Mouse (Mus musculus) kidney, embryonic 16.5 days (tissue): Measurements from ENCODE around the gene Itgal. TPM values are rescaled to one million over a fixed set of nuclear protein-coding genes. Genes with fewer than 3 reads are reported as not detected.
"Not testable (repeated sequence)": the region's sequence is repeated elsewhere in the genome, so short reads cannot be mapped to it uniquely, and the experiment has no call there.

Experiments used
- ATAC-seq: fragments of 200-750 bp; cut with Nextera tagmentation; 2 replicates; pipeline ENCODE4 v1.8.0; 2017; ENCODE audit warnings: moderate TSS enrichment; ENCODE audit not compliant: low FRiP score, low TSS enrichment
- H3K27ac ChIP-seq: fragments of 300-500 bp; sonication (generic); 2 replicates; pipeline ENCODE4 v1.5.1; 2014; ENCODE audit warnings: low read length
- H3K27me3 ChIP-seq: fragments of 300-500 bp; sonication (generic); 2 replicates; pipeline ENCODE4 v1.6.1; 2014; ENCODE audit warnings: low read length, control low read depth, mixed read lengths; ENCODE audit not compliant: insufficient read depth
- H3K36me3 ChIP-seq: fragments of 300-500 bp; sonication (generic); 2 replicates; pipeline ENCODE4 v1.6.1; 2014; ENCODE audit warnings: low read length, control low read depth, mixed read lengths; ENCODE audit not compliant: insufficient read depth
- H3K4me1 ChIP-seq: fragments of 300-500 bp; sonication (generic); 2 replicates; pipeline ENCODE4 v1.6.1; 2014; ENCODE audit warnings: low read length, control low read depth, mixed read lengths; ENCODE audit not compliant: insufficient read depth
- H3K4me2 ChIP-seq: fragments of 300-500 bp; sonication (generic); replicated peaks from 2 replicates; pipeline ENCODE4 v1.6.1; 2014; ENCODE audit warnings: low read depth, low read length
- H3K4me3 ChIP-seq: fragments of 300-500 bp; sonication (generic); 2 replicates; pipeline ENCODE4 v1.5.1; 2014; ENCODE audit warnings: mild to moderate bottlenecking, low read length
- H3K9ac ChIP-seq: fragments of 300-500 bp; sonication (generic); replicated peaks from 2 replicates; pipeline ENCODE4 v1.6.1; 2014; ENCODE audit warnings: low read length
- H3K9me3 ChIP-seq: fragments of 300-500 bp; sonication (generic); 2 replicates; pipeline ENCODE4 v1.6.1; 2016; ENCODE audit warnings: low read length, control low read depth
- WGBS: fragments of 180-500 bp; shearing (Covaris S2); extraction: QIAGEN DNeasy Blood & Tissue Kit; methylation state at CpG from one replicate; pipeline ENCODE4 v1.1.7; 2014; 5-methylcytosine and 5-hydroxymethylcytosine counted together
- polyA plus RNA-seq: library from polyadenylated mRNA; unstranded; fragments of >200 nt; fragmentation: Nextera tagmentation; extraction: Ambion mirVana; gene quantifications from 2 replicates; pipeline ENCODE4 v1.2.1, GENCODE M21; 2015

Gene Itgal
- polyA plus RNA-seq, 1 experiment from 2014 or later: 1.0 TPM

DNA sequence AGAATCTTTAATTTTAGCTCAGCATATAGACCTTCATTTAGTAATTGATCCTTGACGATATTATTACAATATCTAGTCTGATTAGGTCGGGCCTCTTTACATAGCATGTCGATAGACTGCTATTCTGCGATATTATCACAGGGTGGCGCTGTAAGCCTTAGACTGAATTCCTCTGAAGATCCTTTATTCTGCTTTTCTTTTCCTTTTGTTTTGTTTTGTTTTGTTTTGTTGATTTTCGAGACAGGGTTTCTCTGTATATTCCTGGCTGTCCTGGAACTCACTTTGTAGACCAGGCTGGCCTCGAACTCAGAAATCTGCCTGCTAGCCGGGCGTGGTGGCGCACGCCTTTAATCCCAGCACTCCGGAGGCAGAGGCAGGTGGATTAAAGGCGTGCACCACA is 66.4 kb downstream of the Itgal start:
- H3K9ac ChIP-seq, H3K36me3 ChIP-seq, H3K9me3 ChIP-seq, H3K27ac ChIP-seq, H3K4me1 ChIP-seq, ATAC-seq: not testable (repeated sequence)
- peak overlapping the region; percentile 29 for H3K4me3 ChIP-seq
- H3K4me2 ChIP-seq: 0 out of 2 replicates have a peak overlapping the region, but pooled peaks have one; percentile 33
- H3K27me3 ChIP-seq: peaks cover 14% of the 10 kb centered on the region; the same call in 1 of the 2 replicates
- 25% methylated on average over 13 of the region's 13 CpGs for WGBS

DNA sequence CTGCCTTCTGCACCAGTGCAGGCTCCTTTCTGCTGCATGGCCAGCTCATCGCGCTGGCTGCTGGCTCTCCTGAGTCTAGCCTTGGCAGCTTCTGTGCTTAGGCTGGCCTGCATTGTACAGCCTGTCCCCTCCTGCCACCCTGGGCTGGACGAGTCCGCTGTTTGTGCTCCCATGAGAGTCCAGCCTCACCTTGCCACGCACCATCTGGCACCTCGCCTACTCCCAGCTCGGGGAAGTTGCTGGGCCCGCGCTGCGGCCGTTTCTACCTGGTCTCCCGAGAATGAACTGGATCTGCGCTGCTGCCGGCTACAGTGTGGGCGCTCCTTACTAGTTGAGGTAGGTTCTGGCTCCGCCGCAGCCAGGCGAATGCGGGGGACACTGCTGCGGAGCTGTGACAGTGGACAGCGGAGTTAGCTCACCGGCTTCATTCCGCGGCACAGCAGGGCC is 67.4 kb downstream of the Itgal start:
- Histone ChIP-seq H3K27ac (no peak overlapping the region), H3K9ac (peak overlapping the region; percentile 61), H3K4me1 (peaks cover 4% of the 10 kb centered on the region), H3K4me3 (peak overlapping the region; percentile 43), H3K27me3 (peaks cover 14% of the 10 kb centered on the region; the same call in 1 of the 2 replicates), H3K4me2 (peak overlapping the region; percentile 61), H3K36me3 (no peaks in the 10 kb centered on the region), H3K9me3 (no peaks in the 10 kb centered on the region)
- peak; percentile 59 for ATAC-seq
- 1% methylated on average over 24 of the region's 24 CpGs for WGBS

DNA sequence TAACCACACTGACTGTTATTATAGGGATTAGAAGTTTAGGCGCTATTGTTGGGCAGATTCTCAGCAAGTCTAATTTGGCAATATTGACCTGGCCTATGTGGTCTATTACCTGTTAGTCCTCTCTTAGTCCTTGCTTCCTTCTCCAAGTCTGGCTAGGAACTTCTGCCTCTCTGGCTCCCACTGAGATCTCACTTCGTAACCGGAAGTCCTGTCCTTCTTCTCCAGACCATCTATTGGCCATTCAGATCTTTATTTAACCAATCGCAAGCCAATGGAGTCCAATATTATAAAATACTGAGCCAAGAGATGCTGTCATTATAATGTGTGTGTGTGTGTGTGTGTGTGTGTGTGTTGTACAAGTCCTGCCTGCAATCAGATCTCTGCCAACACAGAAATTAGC is 68.1 kb downstream of the Itgal start:
- H3K9ac ChIP-seq: 0 out of 2 replicates have a peak overlapping the region, but pooled peaks have one; percentile 61
- H3K36me3 ChIP-seq: no peaks in the 10 kb centered on the region
- H3K27me3 ChIP-seq: peaks cover 14% of the 10 kb centered on the region; the same call in 1 of the 2 replicates
- no peak for ATAC-seq
- 55% methylated on average over 4 of the region's 4 CpGs for WGBS
- H3K4me3 ChIP-seq: peak overlapping the region; percentile 43
- H3K9me3 ChIP-seq: no peaks in the 10 kb centered on the region
- H3K4me1 ChIP-seq: peaks cover 4% of the 10 kb centered on the region
- H3K4me2 ChIP-seq: peak overlapping the region; percentile 61
- H3K27ac ChIP-seq: no peak overlapping the region

- H3K4me1 ChIP-seq: peaks cover 4% of the 10 kb centered on the region
- ATAC-seq: no peak
- H3K4me3 ChIP-seq: no peak overlapping the region
- WGBS: 75% methylated on average over 3 of the region's 3 CpGs
- H3K9ac ChIP-seq: no peak overlapping the region
- H3K27ac ChIP-seq: no peak overlapping the region
- no peaks in the 10 kb centered on the region for H3K36me3 ChIP-seq
- no peak overlapping the region for H3K4me2 ChIP-seq
- H3K27me3 ChIP-seq: 0 out of 2 replicates have a peak, but pooled peaks cover 5% of the 10 kb centered on the region
- no peaks in the 10 kb centered on the region for H3K9me3 ChIP-seq
Measured at GRCm38 (mm10) chr7:127366249-127366648, 70.2 kb downstream of the Itgal start.

DNA sequence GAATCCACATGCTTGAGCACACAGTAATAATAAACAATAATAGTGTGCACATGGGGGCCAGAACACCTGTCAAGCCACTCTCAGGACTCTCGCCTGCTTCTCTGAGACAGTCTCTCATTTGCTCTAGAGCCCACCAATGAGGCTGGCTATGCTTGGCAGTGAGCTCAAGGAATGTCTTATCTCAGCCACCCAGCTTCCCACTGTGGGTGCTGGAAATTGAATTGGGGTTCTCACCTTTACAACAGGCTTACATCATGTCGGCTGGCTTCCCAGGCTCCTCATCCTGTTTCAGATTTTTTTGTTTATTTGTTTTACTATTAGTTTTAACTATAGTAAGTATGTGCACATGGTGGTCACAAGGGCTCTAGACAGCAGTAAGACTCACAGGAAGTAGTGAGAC is 75.2 kb downstream of the Itgal start:
- no peaks in the 10 kb centered on the region for H3K9me3 ChIP-seq
- H3K27me3 ChIP-seq: no peaks in the 10 kb centered on the region
- no peak overlapping the region for H3K4me3 ChIP-seq
- no peak overlapping the region for H3K27ac ChIP-seq
- ATAC-seq: no peak
- H3K36me3 ChIP-seq: peaks cover 14% of the 10 kb centered on the region
- no peak overlapping the region for H3K4me2 ChIP-seq
- WGBS: 75% methylated on average over 2 of the region's 2 CpGs
- peaks cover 4% of the 10 kb centered on the region; the same call in 1 of the 2 replicates for H3K4me1 ChIP-seq
- H3K9ac ChIP-seq: no peak overlapping the region

DNA sequence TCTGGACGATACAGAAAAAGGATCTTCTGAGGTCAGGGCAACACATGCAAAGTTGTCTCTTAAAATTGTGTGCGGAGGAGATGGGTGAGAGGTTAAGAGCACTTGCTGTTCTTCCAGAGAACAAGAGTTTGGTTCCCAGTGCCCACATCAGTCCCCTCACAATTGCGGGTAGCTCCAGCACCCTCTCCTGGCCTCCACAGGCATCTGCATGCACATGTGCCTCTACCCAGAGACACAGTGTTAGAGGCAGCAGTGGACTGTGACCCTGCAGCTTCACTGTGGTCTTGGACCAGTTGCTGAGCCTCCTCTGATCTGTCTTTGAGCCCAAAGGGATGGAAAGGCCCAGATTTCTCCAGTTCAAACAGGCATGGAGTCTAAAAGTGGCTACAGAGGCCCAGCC is 75.8 kb downstream of the Itgal start:
- not testable (repeated sequence) for H3K4me2 ChIP-seq, H3K27ac ChIP-seq, H3K27me3 ChIP-seq, H3K4me3 ChIP-seq, H3K4me1 ChIP-seq, ATAC-seq, H3K9me3 ChIP-seq, H3K9ac ChIP-seq
- WGBS: 82% methylated on average over 3 of the region's 3 CpGs
- H3K36me3 ChIP-seq: peaks cover 14% of the 10 kb centered on the region

DNA sequence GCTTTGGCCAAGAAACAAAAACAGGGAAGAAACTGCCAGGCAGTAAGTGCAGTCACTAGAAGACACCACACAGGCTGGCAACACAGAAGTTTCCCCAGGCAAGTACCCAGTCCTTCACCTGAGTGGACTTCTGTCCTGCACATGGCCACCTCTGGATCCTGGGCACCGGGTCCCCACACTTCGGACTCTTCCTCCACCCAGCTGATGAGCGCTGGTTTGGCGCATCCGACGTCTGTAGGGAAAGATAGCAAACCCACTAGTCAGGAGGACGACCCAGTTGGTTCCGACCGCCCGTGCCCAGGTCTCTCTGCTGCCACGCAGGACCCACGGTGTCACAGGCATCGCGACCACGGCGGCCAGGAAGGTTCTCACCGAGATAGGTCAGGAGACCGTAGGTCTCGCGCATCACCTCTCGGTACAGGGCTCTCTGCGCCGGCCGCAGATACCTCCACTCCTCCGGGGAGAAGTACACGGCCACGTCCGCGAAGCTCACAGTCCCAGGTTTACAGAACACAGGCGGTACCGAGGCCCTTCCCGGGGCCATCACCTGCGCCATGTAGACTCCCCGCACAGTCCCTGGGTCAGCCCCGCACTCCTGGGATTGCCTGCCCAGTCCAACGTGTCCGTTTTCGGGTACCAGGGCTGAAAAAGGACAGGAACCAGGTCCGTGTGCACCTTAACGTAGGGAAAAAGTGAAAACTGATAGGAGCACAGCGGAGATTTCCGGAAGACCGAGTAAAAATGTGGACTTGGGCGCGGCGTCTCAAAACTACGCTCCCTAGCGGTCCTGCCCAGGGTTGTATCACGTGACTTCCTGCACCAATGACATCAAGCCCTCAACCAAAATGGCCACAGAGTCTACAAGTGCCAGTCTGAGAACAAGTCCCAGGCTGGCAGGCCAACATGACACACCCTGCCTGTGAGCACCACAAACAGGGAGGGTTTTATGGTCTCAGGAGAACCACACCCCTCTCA is 79.5 kb downstream of the Itgal start, which contains the start of gene Zfp747:
Gene Zfp747 (minus strand): TSS at position 780 of the 975 bp plus-strand sequence.
- Histone ChIP-seq H3K9ac (peak within 1 kb of the TSS; percentile 91), H3K4me2 (peak within 1 kb of the TSS; percentile 71), H3K27ac (peak within 1 kb of the TSS; percentile 79), H3K36me3 (peaks cover 14% of the 10 kb centered on the region), H3K4me3 (peak within 1 kb of the TSS; percentile 83)
- H3K27me3 ChIP-seq, H3K9me3 ChIP-seq, H3K4me1 ChIP-seq: not testable (repeated sequence)
- 1% methylated on average over 46 of the region's 49 CpGs for WGBS
- ATAC-seq: peak; percentile 92

DNA sequence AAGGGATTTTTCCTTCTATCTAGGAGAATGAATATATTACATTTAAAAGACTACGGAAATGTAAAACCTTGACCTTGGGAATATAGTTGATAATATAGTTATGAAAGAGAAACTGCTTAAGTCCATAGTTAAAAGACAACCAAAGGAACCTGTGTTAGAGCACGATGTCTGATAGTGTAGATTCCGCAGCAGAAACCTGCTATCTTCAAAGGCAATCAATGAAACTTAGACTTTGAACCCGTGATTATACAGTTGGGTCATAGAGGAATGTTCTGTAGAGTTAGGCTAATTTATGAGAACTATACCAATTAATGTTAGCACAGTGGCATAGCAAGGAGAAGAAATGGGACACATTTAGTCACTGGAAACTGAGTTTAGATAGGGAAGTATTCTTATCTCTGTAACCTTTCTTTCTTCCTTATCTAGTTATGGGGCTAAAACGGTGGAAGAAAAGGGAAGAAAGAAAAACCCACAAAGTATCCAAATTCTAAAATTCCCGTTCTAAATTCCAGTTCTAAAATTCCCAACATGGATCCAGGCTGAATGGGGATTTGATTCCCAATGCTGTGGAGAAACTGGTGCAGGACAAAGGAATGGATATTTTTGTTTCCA is 82.4 kb downstream of the Itgal start:
- Histone ChIP-seq H3K4me3 (no peak overlapping the region), H3K27me3 (no peaks in the 10 kb centered on the region), H3K4me1 (peaks cover 4% of the 10 kb centered on the region; the same call in 1 of the 2 replicates), H3K4me2 (no peak overlapping the region), H3K36me3 (peaks cover 10% of the 10 kb centered on the region), H3K27ac (no peak overlapping the region), H3K9ac (no peak overlapping the region), H3K9me3 (no peaks in the 10 kb centered on the region)
- no peak for ATAC-seq
- WGBS: 74% methylated on average over 6 of the region's 6 CpGs
